10 mouse cellular contexts compared by ENCODE assay signal in the genomic region with DNA sequence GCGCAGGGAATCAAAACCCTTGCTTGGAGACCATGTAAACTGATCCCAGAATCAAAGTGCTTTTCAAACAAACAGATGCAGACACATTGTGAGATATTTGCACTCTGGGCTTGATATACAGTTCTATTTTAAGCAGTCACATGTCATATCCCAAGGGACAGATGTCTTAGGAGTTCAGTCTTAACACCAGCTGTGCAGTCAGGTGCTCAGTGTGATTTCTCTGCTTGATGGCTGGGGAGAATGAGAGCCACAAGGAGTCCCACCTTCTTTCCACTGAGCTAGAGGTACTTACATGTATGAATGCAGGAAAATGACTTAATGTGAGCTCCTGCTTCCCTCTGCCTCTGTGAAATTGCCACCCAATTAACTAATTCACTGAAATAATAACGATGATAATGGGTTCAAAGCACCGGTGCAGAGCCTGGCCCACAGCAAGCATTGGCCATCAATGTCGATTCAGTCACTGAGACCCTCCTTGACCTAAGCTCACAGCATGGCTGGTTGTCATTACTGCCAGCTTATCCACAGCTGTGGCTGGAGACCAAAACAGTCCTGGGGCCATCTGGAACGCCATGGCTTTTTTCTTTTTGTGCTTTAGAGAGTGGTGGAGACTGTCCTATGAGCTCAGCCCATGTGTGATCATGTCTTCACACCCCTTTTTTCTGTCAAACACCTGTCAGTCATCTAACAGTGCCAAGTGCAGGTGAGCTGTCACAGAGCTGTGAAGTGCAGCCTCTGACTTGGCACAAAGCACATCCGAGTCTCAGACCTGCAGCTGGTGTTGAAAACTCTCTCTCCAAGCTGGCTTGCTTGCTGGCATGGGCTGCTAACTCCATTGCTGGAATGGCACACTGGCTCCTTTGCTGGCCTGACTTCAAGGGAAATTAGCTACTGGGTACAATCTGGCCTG.
DNase-seq lines count a peak whose midpoint lies in the region; ATAC-seq and TF ChIP-seq lines count a peak whose summit lies in the region.
"Had no signal": no experiment of that assay in that cellular context is flagged by ENCODE, and none has a peak within 500 bp of the region (broad histone marks: within the 10 kb centered on the region; RNA-seq: fewer than 3 reads in every experiment).

No protein-coding gene starts in this region.

- ATAC-seq in heart, embryonic 12.5 days (ENCODE audit: insufficient number of reproducible peaks, low FRiP score): no peak
- ATAC-seq in forebrain, embryonic 13.5 days: peak; percentile 94
- ATAC-seq in hindbrain, embryonic 16.5 days: peak; percentile 96
- peak; percentile 78 for ATAC-seq in neural tube, embryonic 15.5 days (ENCODE audit: low FRiP score)
- ATAC-seq in activated CD4-positive, CD25-positive, alpha-beta regulatory T cell, adult 4 months: no peak

- peaks cover 4% of the 10 kb centered on the region for H3K4me1 ChIP-seq in heart, adult 2 months (ENCODE audit: control insufficient read depth, insufficient read depth, low read length)
- H3K4me1 ChIP-seq in heart, embryonic 12.5 days (replicated peaks): no peaks in the 10 kb centered on the region
- peaks cover 13% of the 10 kb centered on the region for H3K4me1 ChIP-seq in forebrain, embryonic 13.5 days
- H3K4me1 ChIP-seq in hindbrain, embryonic 16.5 days (ENCODE audit: control insufficient read depth, insufficient read depth, low read depth, low read length): no peaks in the 10 kb centered on the region
- H3K4me1 ChIP-seq in neural tube, embryonic 15.5 days: no peaks in the 10 kb centered on the region

- TF ChIP-seq EP300 in heart, adult 2 months (IDR thresholded peaks at IDR 0.05; ENCODE audit: insufficient read depth, low read depth, low read length): peak; percentile 77

- no peaks in the 10 kb centered on the region for H3K79me2 ChIP-seq in heart, adult 2 months (replicated peaks; ENCODE audit: control insufficient read depth, insufficient read depth, low read length)

- H3K27me3 ChIP-seq in heart, adult 2 months (ENCODE audit: control insufficient read depth, insufficient read depth, low read length): no peaks in the 10 kb centered on the region
- H3K27me3 ChIP-seq in heart, embryonic 12.5 days (replicated peaks): no peaks in the 10 kb centered on the region
- no peaks in the 10 kb centered on the region for H3K27me3 ChIP-seq in forebrain, embryonic 13.5 days
- no peaks in the 10 kb centered on the region for H3K27me3 ChIP-seq in hindbrain, embryonic 16.5 days (replicated peaks; ENCODE audit: control insufficient read depth, insufficient read depth, low read length)
- no peaks in the 10 kb centered on the region for H3K27me3 ChIP-seq in neural tube, embryonic 15.5 days (replicated peaks)

- no peaks in the 10 kb centered on the region for H3K9me3 ChIP-seq in heart, embryonic 12.5 days (replicated peaks)
- no peaks in the 10 kb centered on the region for H3K9me3 ChIP-seq in forebrain, embryonic 13.5 days (replicated peaks)
- H3K9me3 ChIP-seq in hindbrain, embryonic 16.5 days (ENCODE audit: control insufficient read depth, low read length): no peaks in the 10 kb centered on the region
- H3K9me3 ChIP-seq in neural tube, embryonic 15.5 days (replicated peaks): no peaks in the 10 kb centered on the region

- peak; percentile 41 to 74 for DNase-seq in heart, adult 2 months
- no peak for DNase-seq in kidney, adult 18-20 months
- DNase-seq in spleen, adult 18-20 months: no peak
- DNase-seq: gastrocnemius, postnatal 14 days had no signal

- H3K27ac ChIP-seq in heart, adult 2 months: peak overlapping the region; percentile 36; the same call in 1 of the 2 replicates
- no peak overlapping the region for H3K27ac ChIP-seq in heart, embryonic 12.5 days (ENCODE audit: poor library complexity, severe bottlenecking)
- peak overlapping the region; percentile 69 for H3K27ac ChIP-seq in forebrain, embryonic 13.5 days
- no peak overlapping the region for H3K27ac ChIP-seq in hindbrain, embryonic 16.5 days (ENCODE audit: low read depth, low read length)
- no peak overlapping the region for H3K27ac ChIP-seq in neural tube, embryonic 15.5 days (replicated peaks)
- H3K27ac ChIP-seq: liver, embryonic 14.5 days had no signal

- no peak overlapping the region for H3K4me3 ChIP-seq in heart, adult 2 months
- no peak overlapping the region for H3K4me3 ChIP-seq in heart, embryonic 12.5 days
- no peak overlapping the region for H3K4me3 ChIP-seq in forebrain, embryonic 13.5 days
- no peak overlapping the region for H3K4me3 ChIP-seq in hindbrain, embryonic 16.5 days (ENCODE audit: low read length)
- H3K4me3 ChIP-seq in neural tube, embryonic 15.5 days (replicated peaks): no peak overlapping the region

- TF ChIP-seq POLR2A in heart, adult 2 months (IDR thresholded peaks at IDR 0.05; ENCODE audit: insufficient read depth, low read depth, low read length): no peak

- intact Hi-C loops in heart, adult 2 months (cut with DNase I): no loop called here

- H3K4me2 ChIP-seq in heart, embryonic 12.5 days: no peak overlapping the region
- no peak overlapping the region for H3K4me2 ChIP-seq in forebrain, embryonic 13.5 days
- H3K4me2 ChIP-seq in hindbrain, embryonic 16.5 days (ENCODE audit: low read length): no peak overlapping the region
- no peak overlapping the region for H3K4me2 ChIP-seq in neural tube, embryonic 15.5 days

- no peak overlapping the region for H3K9ac ChIP-seq in heart, adult 2 months (ENCODE audit: low read depth, low read length)
- H3K9ac ChIP-seq in heart, embryonic 12.5 days: no peak overlapping the region
- H3K9ac ChIP-seq in forebrain, embryonic 13.5 days: no peak overlapping the region
- no peak overlapping the region for H3K9ac ChIP-seq in hindbrain, embryonic 16.5 days (ENCODE audit: low read depth, low read length)
- H3K9ac ChIP-seq in neural tube, embryonic 15.5 days (replicated peaks): no peak overlapping the region
- H3K9ac ChIP-seq: liver, embryonic 14.5 days had no signal

- no peak for TF ChIP-seq CTCF in heart, adult 2 months (IDR thresholded peaks at IDR 0.05)

- H3K36me3 ChIP-seq in heart, adult 2 months (ENCODE audit: control insufficient read depth, insufficient read depth, low read length): no peaks in the 10 kb centered on the region
- no peaks in the 10 kb centered on the region for H3K36me3 ChIP-seq in heart, embryonic 12.5 days
- H3K36me3 ChIP-seq in forebrain, embryonic 13.5 days (ENCODE audit: poor library complexity, severe bottlenecking): no peaks in the 10 kb centered on the region
- H3K36me3 ChIP-seq in hindbrain, embryonic 16.5 days (ENCODE audit: control insufficient read depth, insufficient read depth, low read length): no peaks in the 10 kb centered on the region
- H3K36me3 ChIP-seq in neural tube, embryonic 15.5 days: no peaks in the 10 kb centered on the region

- 40% methylated on average over 6 of the region's 6 CpGs for WGBS in heart, adult 2 months
- WGBS in heart, embryonic 12.5 days: 73% methylated on average over 6 of the region's 6 CpGs
- 37% methylated on average over 6 of the region's 6 CpGs for WGBS in forebrain, embryonic 13.5 days
- WGBS in hindbrain, embryonic 16.5 days: 45% methylated on average over 6 of the region's 6 CpGs
- WGBS in neural tube, embryonic 15.5 days: 52% methylated on average over 6 of the region's 6 CpGs

Comparison
In these comparisons a context has a peak if more than half of its experiments do, and no peak if none do; other contexts are left out.
1. H3K27ac ChIP-seq: peak in heart, adult 2 months (single experiment) and forebrain, embryonic 13.5 days (single experiment); none in heart, embryonic 12.5 days (single experiment), hindbrain, embryonic 16.5 days (single experiment) and neural tube, embryonic 15.5 days (single experiment).
2. DNase-seq: peak in heart, adult 2 months (2 of 2); none in kidney, adult 18-20 months (single experiment) and spleen, adult 18-20 months (0 of 2).
3. ATAC-seq: peak in forebrain, embryonic 13.5 days (single experiment), hindbrain, embryonic 16.5 days (single experiment) and neural tube, embryonic 15.5 days (single experiment); none in heart, embryonic 12.5 days (single experiment) and activated CD4-positive, CD25-positive, alpha-beta regulatory T cell, adult 4 months (single experiment).